Mouse (Mus musculus): ENCODE measurements at regions not wholly inside any gene's neighbourhood (a gene's known extent, or its start where the extent isn't known, plus 50 kb on each side); places are given as distances from the start of the nearest gene placed in this dataset.
A peak's percentile ranks its signal among the peaks of the same experiment; 100 is the strongest.

GRCm38 (mm10) chr13:79182630-79183412 lies 983.3 kb upstream of the Nr2f1 start:
- no peak overlapping the region for H3K4me3 ChIP-seq
- peak; percentile 85; the same call in 1 of the 2 replicates for ATAC-seq
- no peaks in the 10 kb centered on the region for H3K36me3 ChIP-seq (ENCODE audit: poor library complexity, severe bottlenecking)
- H3K4me1 ChIP-seq: no peaks in the 10 kb centered on the region
- H3K9me3 ChIP-seq (replicated peaks): no peaks in the 10 kb centered on the region
- WGBS: 62% methylated on average over 6 of the region's 6 CpGs
- H3K4me2 ChIP-seq: no peak overlapping the region
- no peak overlapping the region for H3K27ac ChIP-seq
- H3K27me3 ChIP-seq: no peaks in the 10 kb centered on the region
- H3K9ac ChIP-seq: no peak overlapping the region

- H3K36me3 ChIP-seq (ENCODE audit: poor library complexity, severe bottlenecking): no peaks in the 10 kb centered on the region
- no peak overlapping the region for H3K4me3 ChIP-seq
- no peak overlapping the region for H3K9ac ChIP-seq
- no peak overlapping the region for H3K4me2 ChIP-seq
- 76% methylated on average over 3 of the region's 3 CpGs for WGBS
- H3K27ac ChIP-seq: no peak overlapping the region
- H3K9me3 ChIP-seq (replicated peaks): no peaks in the 10 kb centered on the region
- no peak for ATAC-seq
- H3K27me3 ChIP-seq: no peaks in the 10 kb centered on the region
- no peaks in the 10 kb centered on the region for H3K4me1 ChIP-seq
Observed at GRCm38 (mm10) chr13:79158757-79159156, 959.2 kb upstream of the Nr2f1 start.

GRCm38 (mm10) chr13:79142903-79143302 lies 943.3 kb upstream of the Nr2f1 start:
- Histone ChIP-seq H3K4me2 (no peak overlapping the region), H3K27me3 (no peaks in the 10 kb centered on the region), H3K4me3 (no peak overlapping the region), H3K27ac (no peak overlapping the region), H3K4me1 (no peaks in the 10 kb centered on the region), H3K9ac (no peak overlapping the region), H3K9me3 (replicated peaks) (no peaks in the 10 kb centered on the region), H3K36me3 (ENCODE audit: poor library complexity, severe bottlenecking) (no peaks in the 10 kb centered on the region)
- 55% methylated on average over 1 of the region's 1 CpGs for WGBS
- no peak for ATAC-seq

- no peaks in the 10 kb centered on the region for H3K36me3 ChIP-seq (ENCODE audit: poor library complexity, severe bottlenecking)
- H3K9me3 ChIP-seq (replicated peaks): no peaks in the 10 kb centered on the region
- H3K4me3 ChIP-seq: no peak overlapping the region
- no peaks in the 10 kb centered on the region for H3K27me3 ChIP-seq
- no peaks in the 10 kb centered on the region for H3K4me1 ChIP-seq
- 48% methylated on average over 5 of the region's 5 CpGs for WGBS
- H3K9ac ChIP-seq: no peak overlapping the region
- H3K4me2 ChIP-seq: no peak overlapping the region
- no peak for ATAC-seq
- no peak overlapping the region for H3K27ac ChIP-seq
Observed at GRCm38 (mm10) chr13:79141362-79141966, 941.9 kb upstream of the Nr2f1 start.

- 81% methylated on average over 2 of the region's 2 CpGs for WGBS
- ATAC-seq: no peak
- H3K9me3 ChIP-seq (replicated peaks): no peaks in the 10 kb centered on the region
- H3K36me3 ChIP-seq (ENCODE audit: poor library complexity, severe bottlenecking): no peaks in the 10 kb centered on the region
- H3K4me1 ChIP-seq: no peaks in the 10 kb centered on the region
- no peak overlapping the region for H3K9ac ChIP-seq
- no peak overlapping the region for H3K4me3 ChIP-seq
- no peak overlapping the region for H3K4me2 ChIP-seq
- H3K27ac ChIP-seq: no peak overlapping the region
- H3K27me3 ChIP-seq: no peaks in the 10 kb centered on the region
Observed at GRCm38 (mm10) chr13:79138747-79139146, 939.2 kb upstream of the Nr2f1 start.

- Histone ChIP-seq H3K27ac (no peak overlapping the region), H3K4me1 (no peaks in the 10 kb centered on the region), H3K36me3 (ENCODE audit: poor library complexity, severe bottlenecking) (no peaks in the 10 kb centered on the region), H3K9ac (no peak overlapping the region), H3K27me3 (no peaks in the 10 kb centered on the region), H3K4me3 (no peak overlapping the region), H3K9me3 (replicated peaks) (no peaks in the 10 kb centered on the region), H3K4me2 (no peak overlapping the region)
- ATAC-seq: no peak
- WGBS: 42% methylated on average over 1 of the region's 1 CpGs
Observed at GRCm38 (mm10) chr13:79136726-79137125, 937.2 kb upstream of the Nr2f1 start.
